Mouse (Mus musculus) central nervous system, embryonic 11.5 days (tissue): ENCODE data around the gene Ipcef1. TPM values are rescaled to one million over a fixed set of nuclear protein-coding genes. Genes with fewer than 3 reads are reported as not detected.

Experiments used
- polyA plus RNA-seq: library from polyadenylated mRNA; depleted of rRNA; stranded (reverse); fragments of >200 nt; gene quantifications from 2 replicates; pipeline ENCODE4 v1.2.3, GENCODE M21; 2012; rRNA removed

The Ipcef1 gene
- 0.47 and 0.50 TPM in 2 replicates for polyA plus RNA-seq

DNA sequence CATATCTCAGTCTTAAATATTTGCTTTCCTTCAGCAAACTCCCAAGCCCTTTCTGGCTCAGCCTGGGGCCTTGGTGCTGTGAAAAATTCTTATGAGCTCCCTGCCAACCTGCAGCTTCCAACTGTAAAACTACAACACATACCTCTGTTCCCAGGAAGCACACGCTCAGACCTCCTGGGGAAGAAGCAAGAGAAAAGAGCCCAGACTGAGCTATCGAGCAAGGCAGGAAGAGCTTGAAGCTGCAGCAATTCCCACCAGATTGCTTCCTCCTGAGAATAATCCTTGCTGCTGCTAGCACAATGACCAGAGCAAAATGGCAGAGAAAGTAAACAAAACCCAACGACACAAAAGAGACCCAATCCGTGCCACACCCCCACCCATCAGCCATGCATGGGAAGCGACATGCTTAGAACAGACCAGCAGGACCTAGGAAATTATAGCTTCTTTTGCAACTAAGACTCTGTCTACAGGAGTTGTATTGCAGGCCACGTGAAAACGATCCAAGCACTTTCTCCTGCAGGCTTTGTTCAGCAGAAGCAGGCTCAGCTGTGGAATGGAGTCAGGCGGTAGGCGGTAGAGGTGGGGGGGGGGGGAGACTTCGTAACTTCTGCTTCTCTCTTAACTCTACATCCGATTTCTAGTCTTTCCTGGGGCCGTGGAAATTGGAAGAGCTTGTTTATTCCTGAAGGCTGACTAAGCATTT, at the start of gene Ipcef1:
Ipcef1 (minus strand) TSS at position 164 of the 703 bp plus-strand sequence.

Other genes starting within 250 kb of the Ipcef1 start
- 9.1 and 10.1 TPM in 2 replicates for gene Cnksr3, start 159.8 kb upstream of the Ipcef1 start, polyA plus RNA-seq